Mouse (Mus musculus) bone marrow macrophage, adult 2 months (primary cell): ENCODE measurements around the gene Ggt5.

Experiments used
- CTCF ChIP-seq: IDR thresholded peaks from 2 replicates; pipeline ENCODE4 v1.5.1; 2012; ENCODE audit warnings: low read depth, mild to moderate bottlenecking, low read length, moderate library complexity
- POLR2A ChIP-seq: IDR thresholded peaks from 2 replicates; pipeline ENCODE4 v1.6.1; 2012; ENCODE audit warnings: mild to moderate bottlenecking, low read depth, low read length, borderline replicate concordance

DNA sequence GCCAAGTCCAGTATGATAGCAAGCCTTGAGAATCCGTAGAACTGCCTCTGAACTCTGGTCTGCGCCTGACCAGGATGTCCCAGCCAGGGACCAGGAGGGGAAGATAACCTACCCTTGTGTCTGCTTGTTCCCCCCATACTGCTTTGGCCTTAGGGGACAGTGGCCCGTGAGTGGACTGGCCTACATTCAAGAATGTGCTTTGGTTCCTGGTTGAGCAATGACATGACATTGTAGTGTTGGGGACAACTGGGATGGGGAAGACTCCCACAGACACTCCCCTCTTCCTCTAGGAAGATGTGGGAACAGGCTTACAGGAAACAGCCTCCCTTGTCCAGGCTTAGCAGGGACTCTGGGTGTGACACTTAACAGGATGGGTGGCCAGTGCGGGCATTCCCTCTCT is 1.4 kb upstream of the Ggt5 start:
- TF ChIP-seq CTCF (no peak), POLR2A (no peak)
